Mouse (Mus musculus) megakaryocyte, embryonic 14.5 days (primary cell): Measurements from ENCODE around the gene Tgfbr2.

Experiments
- FLI1 ChIP-seq: IDR thresholded peaks from 2 replicates; pipeline ENCODE4 v1.6.1; 2012; ENCODE audit warnings: low read length, inconsistent platforms, mixed read lengths
- GATA1 ChIP-seq: IDR thresholded peaks from 3 replicates; pipeline ENCODE4 v1.6.1; 2012; ENCODE audit warnings: mixed read lengths, low read length, inconsistent platforms, borderline replicate concordance

- TF ChIP-seq GATA1 (no peak), FLI1 (no peak)
Measured at GRCm38 (mm10) chr9:116177108-116177507, 1.9 kb upstream of the Tgfbr2 start.
